Mouse (Mus musculus) myocyte (in vitro differentiated cells): ENCODE data around the gene Rbm8a. TPM values are rescaled to one million over a fixed set of nuclear protein-coding genes. Genes with fewer than 3 reads are reported as not detected.

Source experiments
- H3K27me3 ChIP-seq: one replicate; pipeline ENCODE4 v1.6.1; 2011; ENCODE audit not compliant: control insufficient read depth, insufficient read depth, insufficient read length
- H3K36me3 ChIP-seq: one replicate; pipeline ENCODE4 v1.6.1; 2011; ENCODE audit not compliant: control insufficient read depth, insufficient read depth
- H3K4me2 ChIP-seq: one replicate; pipeline ENCODE4 v1.6.1; 2011; ENCODE audit warnings: low read depth, control low read depth
- H3K4me3 ChIP-seq: one replicate; pipeline ENCODE4 v1.5.1; 2011; ENCODE audit warnings: mild to moderate bottlenecking, control low read depth, moderate library complexity
- H3K79me2 ChIP-seq: one replicate; pipeline ENCODE4 v1.6.1; 2011; ENCODE audit not compliant: control insufficient read depth, insufficient read depth
- H3ac ChIP-seq: one replicate; pipeline ENCODE4 v1.6.1; 2011; ENCODE audit not compliant: control insufficient read depth, insufficient read length
- CEBPB ChIP-seq: IDR thresholded peaks from 2 replicates; pipeline ENCODE4 v1.6.1; 2011; ENCODE audit warnings: mild to moderate bottlenecking, moderate library complexity; ENCODE audit not compliant: poor library complexity, insufficient read depth, severe bottlenecking
- E2F4 ChIP-seq: IDR thresholded peaks from one replicate; pipeline ENCODE4 v1.6.1; 2011; ENCODE audit warnings: mild to moderate bottlenecking, control low read depth, moderate library complexity; ENCODE audit not compliant: insufficient read depth
- MAX ChIP-seq: IDR thresholded peaks from one replicate; pipeline ENCODE4 v1.6.1; 2011; ENCODE audit warnings: low read depth, mild to moderate bottlenecking, control low read depth
- MYOD1 ChIP-seq, 3 experiments: IDR thresholded peaks; one replicate each; pipeline ENCODE4 v1.6.1; 2011; ENCODE audit warnings: control low read depth in 2 of 3, low read depth in 2 of 3, mild to moderate bottlenecking in 2 of 3, moderate library complexity in 1 of 3; ENCODE audit not compliant: insufficient read length in 2 of 3, control insufficient read depth in 1 of 3
- MYOG ChIP-seq, 3 experiments: IDR thresholded peaks; one replicate each; pipeline ENCODE4 v1.6.1; 2011; ENCODE audit warnings: control low read depth in 2 of 3, low read depth in 2 of 3, mild to moderate bottlenecking in 2 of 3; ENCODE audit not compliant: insufficient read length in 2 of 3, control insufficient read depth in 1 of 3, insufficient read depth in 1 of 3
- POLR2A ChIP-seq: IDR thresholded peaks from one replicate; pipeline ENCODE4 v1.6.1; 2011; ENCODE audit warnings: low read depth, mild to moderate bottlenecking, control low read depth, moderate library complexity; ENCODE audit not compliant: insufficient read length
- POLR2AphosphoS2 ChIP-seq: IDR thresholded peaks from one replicate; pipeline ENCODE4 v1.6.1; 2011; ENCODE audit warnings: low read depth, control low read depth; ENCODE audit not compliant: insufficient read length
- REST ChIP-seq: IDR thresholded peaks from one replicate; pipeline ENCODE4 v1.6.1; 2011; ENCODE audit warnings: mild to moderate bottlenecking, control low read depth, moderate library complexity; ENCODE audit not compliant: insufficient read depth, insufficient read length
- SRF ChIP-seq: IDR thresholded peaks from one replicate; pipeline ENCODE4 v1.6.1; 2011; ENCODE audit warnings: low read depth; ENCODE audit not compliant: control insufficient read depth, insufficient read length
- TCF12 ChIP-seq: IDR thresholded peaks from one replicate; pipeline ENCODE4 v1.6.1; 2011; ENCODE audit warnings: mild to moderate bottlenecking, control low read depth; ENCODE audit not compliant: poor library complexity, insufficient read depth, severe bottlenecking
- TCF3 ChIP-seq: IDR thresholded peaks from one replicate; pipeline ENCODE4 v1.6.1; 2011; ENCODE audit warnings: low read depth, control low read depth; ENCODE audit not compliant: insufficient read length
- USF1 ChIP-seq: IDR thresholded peaks from one replicate; pipeline ENCODE4 v1.6.1; 2011; ENCODE audit warnings: low read depth, mild to moderate bottlenecking, control low read depth, moderate library complexity
- polyA plus RNA-seq: library from polyadenylated mRNA; unstranded; fragments of >200 nt; fragmentation: generic; extraction: Trizol; gene quantifications from one replicate; pipeline ENCODE4 v1.2.1, GENCODE M21; 2012; ENCODE audit warnings: missing spikeins

The Rbm8a gene
- polyA plus RNA-seq, 1 experiment, result 68.4 TPM

DNA sequence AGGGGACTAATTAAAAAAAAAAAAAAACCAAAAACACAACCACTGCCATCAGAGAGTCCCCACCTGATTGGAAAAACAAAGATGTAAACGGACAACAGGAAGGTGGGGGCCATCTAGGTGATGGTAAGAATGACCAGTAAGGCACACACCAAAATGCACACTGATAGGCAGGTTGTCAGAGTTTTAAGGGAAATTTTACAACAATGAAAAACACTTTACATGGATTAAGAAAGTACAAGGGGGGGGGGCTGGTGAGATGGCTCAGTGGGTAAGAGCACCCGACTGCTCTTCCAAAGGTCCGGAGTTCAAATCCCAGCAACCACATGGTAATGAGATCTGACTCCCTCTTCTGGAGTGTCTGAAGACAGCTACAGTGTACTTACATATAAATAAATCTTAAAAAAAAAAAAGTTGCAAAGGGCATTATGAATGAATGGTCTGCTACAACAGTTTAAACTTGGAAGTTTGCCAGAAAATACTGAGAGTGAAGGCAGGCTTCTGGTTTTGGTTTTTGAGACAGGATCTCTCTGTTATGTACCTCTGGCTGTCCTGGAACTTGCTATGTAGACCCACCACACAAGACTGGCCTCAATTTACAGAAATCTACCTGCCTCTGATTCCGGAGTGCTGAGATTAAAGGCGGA, 38.8 kb downstream of the Rbm8a start:
- no peak overlapping the region for H3K4me2 ChIP-seq
- no peak overlapping the region for H3ac ChIP-seq
- no peak overlapping the region for H3K4me3 ChIP-seq
- H3K27me3 ChIP-seq, result no peaks in the 10 kb centered on the region
- TF ChIP-seq MAX (no peak), TCF12 (no peak), POLR2A (no peak), E2F4 (no peak), POLR2AphosphoS2 (no peak), REST (no peak), CEBPB (no peak), USF1 (no peak), TCF3 (no peak), SRF (no peak), MYOG (IDR thresholded peaks at IDR 0.05; ENCODE audit: control insufficient read depth in 1 of 3, insufficient read depth in 1 of 3, insufficient read length in 2 of 3, low read depth in 2 of 3) (no peak), MYOD1 (IDR thresholded peaks at IDR 0.05; ENCODE audit: control insufficient read depth in 1 of 3, insufficient read length in 2 of 3, low read depth in 2 of 3) (no peak)
- H3K36me3 ChIP-seq, result no peaks in the 10 kb centered on the region
- no peaks in the 10 kb centered on the region for H3K79me2 ChIP-seq

DNA sequence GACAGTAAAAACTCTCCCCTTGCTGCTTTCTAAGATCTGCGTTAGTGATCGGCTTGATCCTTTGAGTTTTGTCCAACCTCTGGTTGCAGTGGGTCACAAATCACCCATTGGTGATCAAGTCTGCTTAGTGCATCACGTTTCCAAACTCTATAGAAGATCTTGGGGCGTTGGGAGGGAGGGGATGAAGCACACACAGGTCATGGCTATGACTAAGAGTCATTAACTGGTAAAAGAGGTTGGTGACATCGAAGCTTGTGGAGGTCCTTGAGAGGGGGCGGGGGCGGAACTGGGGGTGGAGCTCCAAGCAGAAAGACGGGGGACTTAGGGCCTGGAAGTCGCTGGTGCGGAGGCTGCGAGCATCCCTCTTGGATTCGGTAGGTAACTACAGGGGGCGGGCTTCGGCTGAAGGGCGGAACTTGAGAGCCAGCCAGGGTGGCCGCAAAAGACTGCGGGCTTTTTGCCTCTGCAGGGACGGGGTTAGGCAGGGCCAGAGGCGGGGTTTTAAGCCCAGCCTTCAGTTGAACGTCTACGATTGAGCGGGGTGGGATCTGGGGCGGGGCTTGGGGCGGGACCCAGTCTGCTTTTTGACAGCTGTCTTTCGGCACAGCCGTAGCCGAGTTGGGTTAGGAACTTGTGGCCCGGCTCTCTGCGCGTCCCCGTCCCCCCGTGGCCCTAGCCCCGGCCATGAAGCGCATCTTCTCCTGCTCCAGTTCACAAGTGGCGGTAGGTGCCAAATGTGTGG, 40.2 kb downstream of the Rbm8a start, which contains the start of gene Ankrd35:
Gene Ankrd35 (plus strand): TSS at position 405 of the 742 bp plus-strand sequence.
- no peak within 1 kb of the TSS for H3K4me3 ChIP-seq
- no peak for TF ChIP-seq TCF3
- TF ChIP-seq MYOD1 (IDR thresholded peaks at IDR 0.05; ENCODE audit: control insufficient read depth in 1 of 3, insufficient read length in 2 of 3, low read depth in 2 of 3), result no peak
- TF ChIP-seq CEBPB, result no peak
- TF ChIP-seq SRF, result no peak
- no peak for TF ChIP-seq POLR2A
- TF ChIP-seq USF1, result no peak
- no peak for TF ChIP-seq POLR2AphosphoS2
- no peak for TF ChIP-seq REST
- TF ChIP-seq MYOG (IDR thresholded peaks at IDR 0.05; ENCODE audit: control insufficient read depth in 1 of 3, insufficient read depth in 1 of 3, insufficient read length in 2 of 3, low read depth in 2 of 3), result no peak
- TF ChIP-seq MAX, result no peak
- TF ChIP-seq TCF12, result no peak
- no peak for TF ChIP-seq E2F4
- no peaks in the 10 kb centered on the region for H3K36me3 ChIP-seq
- no peak within 1 kb of the TSS for H3ac ChIP-seq
- H3K27me3 ChIP-seq, result no peaks in the 10 kb centered on the region
- H3K4me2 ChIP-seq, result peak within 1 kb of the TSS; percentile 62
- no peaks in the 10 kb centered on the region for H3K79me2 ChIP-seq

DNA sequence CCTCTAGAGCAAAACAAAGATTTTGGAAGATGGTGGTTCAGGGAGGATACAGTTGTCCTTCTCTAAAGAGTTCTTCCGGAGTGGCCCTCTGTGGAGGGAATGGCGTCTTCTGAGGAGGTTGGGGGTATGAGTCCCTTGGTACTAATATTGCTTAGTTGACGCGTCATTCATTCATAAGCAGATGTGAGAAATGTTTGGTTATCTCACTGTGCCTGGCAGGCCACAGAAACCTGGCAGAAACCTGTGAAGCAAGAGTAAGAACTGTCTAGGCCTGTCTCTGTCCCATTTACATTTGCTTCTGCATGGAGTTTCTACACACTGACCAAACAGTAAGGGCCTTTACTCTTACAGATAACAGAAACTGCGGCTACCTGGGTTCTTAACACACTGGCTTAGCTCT, 41.8 kb downstream of the Rbm8a start:
- H3K79me2 ChIP-seq, result no peaks in the 10 kb centered on the region
- no peak for TF ChIP-seq TCF3
- no peak for TF ChIP-seq E2F4
- no peak for TF ChIP-seq CEBPB
- TF ChIP-seq MYOG (IDR thresholded peaks at IDR 0.05; ENCODE audit: control insufficient read depth in 1 of 3, insufficient read depth in 1 of 3, insufficient read length in 2 of 3, low read depth in 2 of 3), result no peak
- no peak for TF ChIP-seq MYOD1 (IDR thresholded peaks at IDR 0.05; ENCODE audit: control insufficient read depth in 1 of 3, insufficient read length in 2 of 3, low read depth in 2 of 3)
- no peak for TF ChIP-seq USF1
- no peak for TF ChIP-seq SRF
- no peak for TF ChIP-seq REST
- no peak for TF ChIP-seq POLR2A
- TF ChIP-seq TCF12, result no peak
- no peak for TF ChIP-seq POLR2AphosphoS2
- TF ChIP-seq MAX, result no peak
- H3ac ChIP-seq, result no peak overlapping the region
- no peak overlapping the region for H3K4me3 ChIP-seq
- H3K4me2 ChIP-seq, result no peak overlapping the region
- no peaks in the 10 kb centered on the region for H3K36me3 ChIP-seq
- H3K27me3 ChIP-seq, result no peaks in the 10 kb centered on the region

DNA sequence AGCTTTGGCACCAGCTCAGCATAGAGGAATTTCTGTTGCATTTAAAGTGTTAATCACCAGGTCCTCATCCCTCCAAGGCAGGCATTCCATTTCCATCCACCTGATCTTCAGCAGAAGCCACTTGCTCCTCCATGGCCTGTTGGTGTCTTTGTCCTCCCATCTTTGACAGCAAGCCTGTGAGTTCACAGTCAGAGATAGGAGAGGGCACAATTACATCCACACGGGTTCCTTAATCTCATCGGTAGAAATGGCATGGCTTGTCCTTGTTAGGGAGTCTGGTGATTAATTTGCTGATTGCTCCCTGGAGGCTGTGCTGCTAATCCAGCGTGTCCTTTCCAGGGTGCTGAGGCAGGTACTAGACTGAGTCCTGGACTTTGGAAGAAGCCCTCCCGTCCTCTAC, 43.8 kb downstream of the Rbm8a start:
- Histone ChIP-seq H3K4me3 (no peak overlapping the region), H3K36me3 (no peaks in the 10 kb centered on the region), H3K27me3 (no peaks in the 10 kb centered on the region), H3K79me2 (no peaks in the 10 kb centered on the region), H3K4me2 (no peak overlapping the region), H3ac (no peak overlapping the region)
- TF ChIP-seq USF1 (no peak), MYOG (IDR thresholded peaks at IDR 0.05; ENCODE audit: control insufficient read depth in 1 of 3, insufficient read depth in 1 of 3, insufficient read length in 2 of 3, low read depth in 2 of 3) (no peak), MYOD1 (IDR thresholded peaks at IDR 0.05; ENCODE audit: control insufficient read depth in 1 of 3, insufficient read length in 2 of 3, low read depth in 2 of 3) (no peak), E2F4 (no peak), CEBPB (no peak), SRF (no peak), MAX (no peak), TCF3 (no peak)
